Mouse (Mus musculus): ENCODE results near the gene Mgll. TPM values are rescaled to one million over a fixed set of nuclear protein-coding genes. Genes with fewer than 3 reads are reported as not detected.

Mgll gene
- total RNA-seq, 4 experiments from 2014 or later = 25.6 to 43.3 (median 29.4) TPM

DNA sequence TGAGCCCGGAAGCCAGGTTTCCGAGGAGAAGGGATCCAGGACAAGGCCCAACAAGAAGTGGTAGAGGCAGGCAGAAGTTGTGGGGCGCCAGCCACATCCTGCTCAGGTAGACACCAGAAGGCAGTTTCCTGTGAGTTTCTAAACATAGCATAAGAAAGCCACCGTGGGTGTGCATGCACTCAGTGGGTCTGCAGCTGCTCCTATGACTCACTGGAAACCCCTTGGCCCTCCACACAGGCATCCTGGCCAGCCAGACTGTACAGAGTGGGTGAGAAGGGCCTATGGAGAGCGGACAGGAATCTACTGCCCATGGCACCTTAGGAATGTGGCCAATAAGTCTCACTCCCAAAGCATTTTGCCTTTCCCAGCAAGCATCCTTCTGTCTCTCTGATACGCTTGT lies 45.5 kb downstream of the Mgll start:
- no peak for DNase-seq (ENCODE audit: low spot score in 2 of 2)

DNA sequence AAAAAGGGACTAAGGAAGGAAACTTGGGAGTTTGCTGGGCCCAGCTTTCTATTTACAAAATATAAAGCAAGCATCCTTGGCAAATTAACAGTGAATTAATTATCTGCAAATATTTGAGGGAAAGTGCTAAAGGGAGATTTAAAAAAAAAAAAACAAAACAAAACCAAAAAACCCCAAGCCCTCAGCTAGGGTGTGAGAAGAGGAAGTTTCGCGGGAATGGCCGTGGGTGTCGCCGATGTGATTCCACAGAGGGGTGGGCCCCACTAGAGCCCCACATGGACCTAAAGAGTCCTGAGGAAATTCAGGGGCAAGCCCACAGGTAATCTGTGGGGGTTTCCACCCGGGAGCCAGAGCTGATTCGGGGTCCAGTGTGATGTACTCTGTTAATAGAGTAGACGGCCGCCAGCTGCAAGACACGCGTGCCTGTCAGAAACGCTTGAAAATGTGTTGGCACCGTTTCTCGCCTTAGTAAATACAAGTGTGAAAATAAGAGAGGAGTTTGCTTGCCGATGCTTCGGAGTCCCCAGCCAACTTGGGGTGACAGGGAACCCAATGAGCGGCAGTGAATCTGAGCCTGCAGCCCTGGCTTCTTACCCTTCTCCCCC lies 46.2 kb downstream of the Mgll start:
- DNase-seq (ENCODE audit: low spot score in 2 of 2) = no peak

DNA sequence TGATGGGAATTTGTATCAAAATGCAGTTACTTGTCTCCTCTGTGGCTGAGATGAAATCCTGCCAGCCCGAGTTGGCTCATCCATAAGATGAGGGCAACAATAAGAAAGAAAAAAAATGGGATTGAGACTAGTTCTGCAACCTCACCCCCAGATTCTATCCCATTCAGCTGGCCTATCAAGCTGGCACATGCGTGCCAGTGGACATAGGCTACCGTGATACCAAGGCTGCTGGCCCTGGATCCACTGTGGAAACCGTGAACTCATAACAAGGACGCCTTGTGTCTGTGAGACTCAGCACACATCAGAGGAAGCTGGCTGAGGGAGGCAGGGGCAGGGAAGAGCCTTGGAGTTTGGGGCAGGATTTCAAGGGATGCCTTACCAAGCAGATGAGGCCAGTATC lies 46.8 kb downstream of the Mgll start:
- DNase-seq (ENCODE audit: low spot score in 2 of 2) = no peak

DNA sequence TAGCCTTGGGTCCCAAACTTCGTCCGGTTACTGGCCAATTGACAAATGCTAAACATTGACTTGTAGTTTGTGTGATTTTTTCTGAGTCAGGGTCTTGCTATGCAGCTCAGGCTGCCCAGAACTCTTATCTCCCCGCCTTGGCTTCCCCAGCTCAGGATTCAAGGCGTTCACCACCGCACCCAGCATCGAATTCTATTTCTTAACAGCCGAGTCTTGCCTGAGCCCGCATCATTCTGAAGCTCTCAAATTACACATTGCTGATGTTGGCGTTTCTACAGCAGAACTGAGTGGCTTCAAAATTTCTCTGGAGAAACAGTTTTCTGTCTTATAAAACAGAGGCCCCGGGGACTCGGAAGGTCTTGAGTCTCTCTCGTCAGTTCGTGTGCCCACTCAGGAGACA lies 47.8 kb downstream of the Mgll start:
- DNase-seq (ENCODE audit: low spot score in 2 of 2) = no peak

DNA sequence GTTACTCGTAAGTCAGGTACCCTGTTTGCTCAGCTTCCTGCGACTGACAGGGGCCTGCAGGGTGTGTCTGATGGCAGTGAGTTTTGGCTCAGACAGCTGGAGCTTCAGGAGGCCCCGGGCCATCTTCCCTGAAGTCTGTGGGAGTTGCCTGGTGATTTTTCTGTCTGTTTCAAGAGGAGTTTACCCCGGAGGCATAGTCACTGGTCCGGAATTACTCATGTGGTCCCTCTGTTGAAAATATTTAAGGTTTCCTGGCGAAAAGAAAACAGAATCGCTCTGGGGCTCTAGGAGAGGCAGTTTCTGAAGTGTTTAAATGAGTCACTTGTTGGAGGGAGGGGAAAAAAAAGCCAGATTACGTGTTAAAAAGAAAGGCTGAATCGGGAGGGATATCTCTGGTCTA lies 49.8 kb downstream of the Mgll start:
- no peak for DNase-seq (ENCODE audit: low spot score in 2 of 2)

DNA sequence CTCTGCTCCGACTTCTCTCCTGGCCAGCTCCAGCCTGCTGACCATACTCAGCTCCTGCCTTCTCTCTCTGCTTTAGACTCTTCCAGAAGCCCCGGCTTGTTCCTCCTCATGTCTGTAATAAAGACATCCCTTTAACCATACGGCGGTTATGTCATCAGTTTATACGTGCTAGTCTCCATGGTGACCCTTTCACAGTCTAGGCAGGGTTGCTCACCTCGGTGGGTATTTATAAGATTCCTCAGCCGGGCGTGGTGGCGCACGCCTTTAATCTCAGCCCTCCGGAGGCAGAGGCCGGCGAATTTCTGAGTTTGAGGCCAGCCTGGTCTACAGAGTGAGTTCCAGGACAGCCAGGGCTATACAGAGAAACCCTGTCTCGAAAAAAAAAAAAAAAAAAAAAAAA lies 51.1 kb downstream of the Mgll start:
- DNase-seq (ENCODE audit: low spot score in 2 of 2) = no peak

DNA sequence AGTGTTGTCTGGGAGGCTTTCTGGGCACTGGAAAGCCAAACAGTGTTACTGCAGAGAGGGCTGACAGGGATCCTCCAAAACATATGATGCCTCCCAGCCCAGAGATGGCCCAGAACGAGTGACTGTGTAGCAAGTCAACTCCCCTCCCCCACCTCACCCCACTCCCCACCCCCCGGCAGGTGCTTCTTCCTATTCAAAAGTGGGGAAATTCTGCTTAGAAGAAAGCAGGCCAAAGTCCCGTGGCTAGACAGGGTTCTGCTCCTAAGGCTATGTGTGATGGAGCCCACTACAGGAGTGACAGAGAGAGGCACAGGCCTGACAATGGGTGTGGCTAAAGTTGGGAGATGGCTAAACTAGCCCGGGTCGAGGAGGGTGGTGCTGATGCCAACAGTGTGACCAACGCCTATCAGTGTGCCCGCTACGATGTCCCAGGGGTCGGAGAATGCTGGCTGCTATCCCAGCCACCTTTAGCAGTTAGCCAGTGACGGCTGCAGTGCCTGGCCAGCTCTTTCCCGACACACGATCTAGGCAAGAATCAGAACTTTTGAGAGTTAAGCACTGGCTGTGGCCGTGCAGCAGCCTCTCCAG lies 52.2 kb downstream of the Mgll start:
- DNase-seq (ENCODE audit: low spot score in 2 of 2) = peak in 1 of 2 experiments; percentile 56

DNA sequence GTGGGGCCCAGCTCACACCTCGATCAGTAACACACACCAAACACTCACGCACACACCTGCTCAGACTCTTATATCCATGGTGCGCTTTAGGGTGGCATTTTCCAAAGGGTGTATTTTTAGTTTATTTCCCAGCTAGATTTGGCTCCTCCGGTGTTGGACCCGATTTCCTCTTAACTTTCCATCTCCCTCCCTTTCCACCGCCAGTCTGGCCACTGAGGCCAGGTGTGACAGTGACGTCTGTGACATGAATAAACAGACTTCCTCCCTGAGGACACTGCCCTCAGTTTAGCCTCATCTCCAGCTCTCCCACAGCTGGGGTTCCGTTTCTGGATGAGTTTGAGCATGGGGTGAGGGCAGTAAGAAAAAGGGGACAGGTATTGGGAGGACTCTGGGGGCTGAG lies 52.8 kb downstream of the Mgll start:
- DNase-seq (ENCODE audit: low spot score in 2 of 2) = no peak

DNA sequence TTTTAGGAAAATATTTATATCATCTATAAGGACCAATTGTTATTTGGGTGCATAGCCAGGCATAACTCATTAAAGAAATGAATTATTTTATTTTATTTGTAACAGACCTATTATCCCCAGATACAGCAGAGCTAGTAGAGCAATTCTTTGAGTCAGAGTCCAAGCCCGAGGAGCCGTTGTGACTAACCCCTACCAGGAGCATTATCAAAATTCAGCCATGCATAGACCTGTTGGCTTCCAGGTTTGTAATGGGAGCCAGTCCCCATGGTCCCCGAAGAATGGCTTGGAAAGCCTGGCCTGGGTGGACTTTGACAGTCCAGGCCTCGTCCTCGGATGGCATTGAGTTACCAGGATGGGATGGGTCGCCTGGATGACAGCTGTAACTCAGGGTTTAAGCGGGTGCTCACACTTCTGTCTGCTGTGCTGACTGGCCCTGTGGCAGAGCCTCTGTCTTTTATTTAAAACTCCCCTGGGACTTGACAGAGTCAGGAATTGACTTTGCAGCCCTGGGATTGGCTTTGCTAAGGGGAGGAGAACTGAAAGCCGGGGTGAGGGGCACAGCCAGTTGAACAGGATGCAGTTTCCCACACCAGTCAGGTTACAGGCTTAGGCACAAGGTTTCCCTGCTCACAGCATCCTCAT lies 54.0 kb downstream of the Mgll start:
- DNase-seq (ENCODE audit: low spot score in 2 of 2) = no peak

DNA sequence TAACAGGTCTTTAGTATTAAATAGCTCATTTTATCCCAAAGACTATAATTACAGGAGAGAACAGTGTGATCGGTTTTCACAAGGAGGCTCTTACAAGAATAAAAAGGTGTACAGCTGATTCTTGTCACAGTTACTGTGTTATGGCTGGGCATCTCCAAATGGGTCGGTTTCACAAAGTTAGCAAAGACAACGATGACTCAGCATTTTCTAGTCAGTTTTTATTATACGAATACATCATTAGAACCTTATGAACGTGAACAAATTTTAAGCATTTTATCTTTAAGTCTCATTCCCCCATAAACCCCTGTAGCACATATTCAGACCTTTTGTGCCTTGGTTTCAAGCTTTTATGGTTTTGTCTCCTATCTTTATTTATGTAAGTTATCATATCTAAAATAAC lies 55.5 kb downstream of the Mgll start:
- no peak for DNase-seq (ENCODE audit: low spot score in 2 of 2)

DNA sequence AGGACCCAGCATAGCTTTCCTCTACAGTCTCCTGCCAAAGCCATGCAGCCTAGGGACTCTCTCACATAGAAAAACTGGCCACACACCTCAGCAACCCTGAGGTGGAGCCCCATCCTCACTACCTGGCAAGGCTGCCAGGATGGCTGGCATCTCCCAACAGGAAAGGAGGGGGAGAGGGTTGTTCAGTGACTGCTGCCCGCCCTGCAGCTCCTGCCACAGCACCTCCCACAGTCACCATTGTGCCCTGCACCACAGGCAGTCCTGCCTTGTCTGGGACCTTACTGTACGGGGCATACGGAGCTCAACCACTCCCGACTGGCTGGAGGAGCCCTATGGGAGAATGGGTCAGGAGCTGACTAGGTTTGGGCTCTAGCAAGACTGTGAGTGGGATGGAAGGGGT lies 57.7 kb downstream of the Mgll start:
- no peak for DNase-seq (ENCODE audit: low spot score in 2 of 2)

DNA sequence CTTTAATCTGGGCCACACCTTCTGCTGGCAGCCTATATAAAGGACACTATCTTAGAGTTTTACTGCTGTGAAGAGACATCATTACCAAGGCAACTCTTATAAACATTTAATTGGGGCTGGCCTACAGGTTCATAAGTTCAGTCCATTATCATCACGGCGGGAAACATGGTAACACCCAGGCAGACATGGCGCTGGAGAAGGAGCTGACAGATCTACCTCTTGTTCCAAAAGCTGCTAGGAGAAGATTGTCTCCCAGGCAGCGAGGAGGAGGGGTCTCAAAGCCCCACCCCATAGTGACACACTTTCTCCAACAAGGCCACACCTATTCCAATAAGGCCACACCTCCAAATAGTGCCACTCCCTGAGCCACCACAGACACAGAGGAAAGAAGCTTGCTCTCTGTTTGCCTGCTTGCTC lies 58.8 kb downstream of the Mgll start:
- no peak for DNase-seq (ENCODE audit: low spot score in 2 of 2)

DNA sequence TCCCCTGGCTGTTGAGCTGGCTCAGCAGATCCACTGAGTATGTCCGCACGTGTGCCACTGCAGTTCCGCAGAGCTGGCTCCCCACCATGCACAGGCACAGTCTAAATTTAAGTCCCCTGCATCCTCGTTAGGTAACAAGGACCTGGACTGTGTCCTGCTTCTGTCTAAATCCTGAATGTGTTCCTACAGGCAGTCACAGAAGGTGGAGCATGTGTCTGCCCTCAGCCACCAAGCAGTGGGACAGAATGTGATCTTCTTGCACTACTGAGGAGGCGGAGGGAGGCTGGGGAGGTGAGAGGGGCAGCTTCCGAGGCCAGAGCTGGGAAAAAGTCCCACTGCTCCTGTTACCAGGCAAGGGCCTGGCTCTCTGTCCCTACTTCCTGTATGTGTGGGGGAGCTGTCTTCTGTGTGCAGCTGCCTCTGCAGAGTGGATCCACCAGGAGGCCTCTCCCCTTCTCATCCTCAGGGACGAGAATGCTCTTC lies 60.5 kb downstream of the Mgll start:
- DNase-seq (ENCODE audit: low spot score in 2 of 2) = peak; percentile 56 to 61

DNA sequence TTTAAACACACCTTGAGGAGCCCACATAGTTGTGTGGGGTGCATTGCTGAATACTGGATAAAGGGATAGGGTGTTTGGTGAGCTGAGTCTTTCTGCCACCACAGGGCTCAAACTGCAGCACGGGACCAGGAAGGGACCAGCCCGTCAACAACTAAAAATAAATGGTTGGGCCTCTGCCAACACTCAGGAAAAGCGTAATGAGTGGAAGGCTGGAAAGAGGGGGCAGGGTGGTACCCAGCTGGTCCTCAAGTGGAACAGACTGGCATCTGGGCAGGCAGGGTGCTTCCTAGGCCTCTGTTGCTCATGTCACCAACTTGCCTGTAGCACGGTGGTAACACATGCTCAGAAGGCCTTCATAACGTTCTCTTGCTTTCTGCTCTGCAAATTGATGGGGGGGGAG lies 61.1 kb downstream of the Mgll start:
- no peak for DNase-seq (ENCODE audit: low spot score in 2 of 2)

DNA sequence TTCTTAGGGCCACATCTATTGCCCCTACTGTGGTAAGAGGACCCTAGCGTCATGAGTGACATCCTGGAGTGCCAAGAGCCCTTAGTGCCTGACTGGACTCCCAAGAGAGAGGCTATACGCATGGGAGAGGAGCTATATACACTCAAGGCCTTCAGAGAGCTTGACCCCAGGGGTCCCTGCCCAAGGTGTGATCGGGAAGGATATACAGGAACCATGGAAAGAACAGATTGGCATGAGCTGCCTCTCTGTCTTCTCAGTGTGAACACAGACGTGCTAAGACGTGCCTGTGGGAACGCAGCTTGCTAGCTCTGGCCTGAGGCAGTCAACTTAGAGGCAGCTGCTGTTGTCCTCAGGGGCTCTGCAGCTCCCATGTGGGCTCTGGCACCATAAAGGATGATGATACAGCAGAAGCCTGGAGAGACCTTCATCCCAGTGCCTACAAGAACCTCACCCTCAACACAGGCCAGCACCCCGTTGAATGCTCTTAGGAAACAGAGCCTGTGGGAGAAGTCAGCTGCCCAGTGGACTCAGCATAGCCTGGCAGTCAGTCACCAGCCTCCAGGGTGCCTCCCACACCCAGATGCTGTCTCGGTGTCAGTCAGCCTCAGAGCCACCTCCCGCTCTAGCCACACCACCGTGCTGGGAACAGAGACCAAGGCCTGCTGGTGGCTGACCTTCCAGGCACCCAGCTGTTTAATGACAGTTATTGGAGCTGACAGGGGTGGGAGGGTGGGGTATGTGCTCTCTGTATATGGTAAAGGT lies 61.8 kb downstream of the Mgll start:
- no peak for DNase-seq (ENCODE audit: low spot score in 2 of 2)

DNA sequence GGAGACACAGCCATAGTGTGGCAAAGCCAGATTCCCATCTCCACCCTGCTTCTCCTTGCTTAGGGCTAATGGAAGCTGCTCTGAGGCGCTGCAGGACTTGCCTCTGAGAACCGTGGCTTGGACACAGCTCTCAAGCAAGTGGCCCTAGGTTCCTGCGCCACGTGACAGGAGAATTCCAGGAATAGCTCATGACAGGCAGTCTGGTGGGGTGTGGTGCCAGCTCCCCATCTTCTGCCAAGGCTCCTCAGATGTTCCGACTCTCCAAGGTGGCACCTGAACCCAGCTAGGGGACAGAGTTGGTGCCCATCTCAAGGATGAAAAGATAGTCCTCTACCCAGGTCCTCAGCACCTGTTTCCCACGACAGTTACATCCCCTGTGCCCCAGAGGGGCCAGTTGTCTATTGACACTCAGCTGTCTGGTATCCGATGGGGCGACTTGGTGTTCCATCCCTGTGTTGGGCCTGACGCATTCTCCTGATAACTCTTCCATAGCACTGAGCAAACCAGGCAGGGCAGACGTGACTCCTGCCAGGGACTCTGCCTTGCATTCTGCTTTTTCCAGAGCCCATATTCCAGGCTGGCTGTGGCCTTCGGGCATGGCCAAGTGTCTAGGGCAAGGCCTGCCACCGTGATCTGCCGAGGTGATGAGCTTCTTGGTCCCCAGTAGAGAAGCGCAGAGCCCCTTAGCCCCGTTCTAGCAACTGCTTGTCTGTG lies 62.7 kb downstream of the Mgll start:
- peak; percentile 74 to 85 for DNase-seq (ENCODE audit: low spot score in 2 of 2)

DNA sequence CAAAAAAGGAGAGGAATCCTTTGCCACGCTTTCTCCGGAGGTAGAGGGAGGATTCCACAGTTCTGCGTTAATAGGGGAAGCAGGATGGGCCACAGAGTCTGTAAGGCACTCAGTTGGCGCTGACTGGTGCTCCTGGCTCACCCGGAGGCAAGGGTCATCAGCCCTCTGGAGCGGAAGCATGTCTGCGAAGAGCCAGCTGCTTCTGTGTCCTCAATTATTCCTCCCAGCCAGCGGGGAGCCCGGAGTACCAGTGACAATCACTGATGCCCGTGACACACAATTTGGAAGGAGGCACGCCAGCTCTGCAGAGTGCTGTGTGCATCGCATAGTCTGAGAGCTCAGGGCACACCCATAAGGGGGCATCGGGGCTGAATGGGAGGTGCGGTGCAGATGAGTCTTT lies 63.3 kb downstream of the Mgll start:
- no peak for DNase-seq (ENCODE audit: low spot score in 2 of 2)

DNA sequence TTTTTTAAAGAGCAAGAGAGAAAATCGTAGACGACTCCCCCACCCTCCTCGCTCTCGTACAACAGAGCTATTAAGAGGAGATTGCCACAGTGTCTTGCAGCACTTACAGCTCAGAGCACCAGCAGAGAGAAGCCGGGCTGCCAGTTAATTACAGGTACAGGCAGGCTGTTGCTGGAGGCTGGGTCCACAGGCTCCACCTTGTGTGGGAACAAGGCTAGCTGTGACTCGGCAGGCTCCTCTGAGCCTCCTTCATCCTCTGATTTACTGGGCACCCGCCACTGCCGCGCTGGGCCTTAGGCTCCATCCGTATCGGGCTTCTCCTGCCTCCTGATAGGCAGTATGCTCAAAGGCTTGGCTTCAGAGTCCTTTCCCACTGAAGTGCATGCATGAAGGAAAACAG lies 64.0 kb downstream of the Mgll start:
- DNase-seq (ENCODE audit: low spot score in 2 of 2) = no peak

DNA sequence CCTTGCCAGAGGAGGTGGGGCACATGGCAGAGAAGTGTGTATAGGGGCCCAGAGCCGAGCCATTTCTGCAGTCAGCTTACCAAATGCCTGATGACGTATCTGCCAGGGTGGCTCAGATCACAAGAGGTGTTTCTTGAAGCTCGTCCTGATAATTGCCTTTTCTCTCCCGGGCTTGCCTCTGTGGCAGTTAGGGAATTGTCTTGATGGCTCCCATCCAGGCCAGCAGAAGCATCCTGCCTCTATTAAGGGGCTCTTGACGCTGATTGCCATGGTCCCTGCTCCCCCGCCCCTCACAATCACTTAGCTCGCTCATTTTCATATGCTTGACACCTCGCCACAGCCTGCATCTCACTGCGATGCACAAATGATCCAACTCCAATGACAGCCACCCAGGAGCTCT lies 67.1 kb downstream of the Mgll start:
- no peak for DNase-seq (ENCODE audit: low spot score in 2 of 2)

DNA sequence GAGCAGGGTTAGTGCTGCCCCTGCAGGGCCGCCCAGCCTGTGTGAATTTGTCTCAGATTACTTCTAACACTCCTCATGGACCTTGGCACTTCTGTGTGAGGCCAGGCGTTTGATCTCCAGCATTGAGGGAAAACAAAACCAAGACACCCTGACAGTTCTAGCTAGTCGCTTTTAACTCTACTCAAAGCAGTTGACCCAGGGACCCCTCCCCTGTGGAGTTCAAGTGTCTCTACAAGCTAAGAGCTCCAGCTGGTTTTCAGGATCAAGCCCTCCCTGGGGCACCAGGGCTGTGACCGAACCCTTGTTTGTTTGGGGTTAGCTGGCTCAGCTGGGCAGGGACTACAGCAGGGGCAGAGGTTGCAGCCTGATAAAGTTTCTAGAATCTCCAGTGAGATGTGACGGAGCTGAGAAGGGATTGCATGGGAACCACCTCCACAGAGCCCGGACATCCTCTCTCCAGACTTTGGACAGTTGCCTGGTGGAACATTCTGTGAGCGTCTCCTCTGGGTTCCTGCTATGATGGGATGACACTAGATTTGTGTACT lies 68.0 kb downstream of the Mgll start:
- peak in 1 of 2 experiments; percentile 43 for DNase-seq (ENCODE audit: low spot score in 2 of 2)

DNA sequence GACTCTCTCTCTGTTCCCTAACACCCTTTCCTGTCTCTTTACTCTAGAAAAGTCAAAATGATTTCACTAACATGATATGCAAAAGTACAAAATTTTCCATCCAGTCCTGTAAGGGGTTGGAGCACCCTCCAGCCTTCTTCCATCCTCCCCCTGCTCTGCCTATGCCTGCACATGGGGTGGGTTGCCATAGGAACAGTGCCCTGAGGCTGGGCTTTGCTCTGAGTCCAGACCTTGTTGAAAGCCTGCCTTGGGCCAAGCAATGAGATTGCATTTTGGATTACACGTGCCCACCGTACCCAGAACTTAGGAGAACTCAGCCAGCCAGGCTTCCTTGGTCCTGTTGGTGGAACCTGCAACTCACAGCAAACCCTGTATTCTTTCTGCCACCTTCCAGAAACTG lies 69.0 kb downstream of the Mgll start:
- no peak for DNase-seq (ENCODE audit: low spot score in 2 of 2)

All from gastrocnemius, adult 8-10 months (tissue).